Mouse (Mus musculus) left cerebral cortex, adult 9 months (tissue): ENCODE results near the gene Ewsr1.
A peak's percentile ranks its signal among the peaks of the same experiment; 100 is the strongest.

Experiments used
- DNase-seq, 2 experiments: peaks; one replicate each; pipeline ENCODE4 v3.0.0; 2022; ENCODE audit warnings: low spot score in 2 of 2

Gene Ewsr1

DNA sequence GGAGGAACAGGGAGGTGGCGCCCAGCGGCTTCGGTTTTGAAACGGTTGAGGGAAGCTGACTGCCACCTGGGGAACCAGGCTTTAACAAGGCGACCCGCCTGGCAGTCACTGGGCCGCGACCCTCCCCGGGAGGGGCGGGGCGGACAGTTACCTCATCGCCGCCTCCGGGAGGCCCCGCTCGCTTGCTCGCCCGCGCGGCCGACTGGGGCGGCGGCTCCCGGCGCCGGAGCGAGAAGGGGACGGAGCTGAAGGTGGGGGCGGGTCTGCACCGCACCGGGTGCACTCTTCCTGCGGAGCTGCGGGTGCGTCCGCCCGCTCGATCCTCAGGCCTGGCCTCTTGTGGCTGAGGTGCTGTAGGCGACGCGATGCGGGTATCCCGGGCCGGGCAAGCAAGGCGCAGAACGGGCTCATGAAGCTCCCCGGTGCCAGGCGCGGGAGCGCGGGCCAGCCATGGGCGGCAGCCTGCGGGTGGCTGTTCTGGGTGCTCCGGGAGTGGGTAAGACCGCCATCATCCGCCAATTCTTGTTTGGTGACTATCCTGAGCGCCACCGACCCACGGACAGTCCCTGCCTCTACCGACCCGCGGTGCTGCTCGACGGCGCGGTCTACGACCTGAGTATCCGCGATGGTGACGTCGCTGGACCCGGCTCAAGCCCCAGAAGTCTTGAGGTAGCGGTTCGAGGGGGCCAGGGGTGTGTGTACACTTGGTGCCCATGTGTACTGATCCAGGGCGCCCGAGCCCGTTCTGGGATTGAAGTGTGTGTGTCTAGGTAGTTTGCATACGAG, 41.0 kb downstream of the Ewsr1 start, which contains the start of gene Rasl10a:
Rasl10a (plus strand) TSS at position 273 of the 786 bp plus-strand sequence.
- DNase-seq = peak in 1 of 2 experiments; percentile 43

GRCm38 (mm10) chr11:5057541-5057855, 41.6 kb downstream of the Ewsr1 start:
- DNase-seq = no peak

GRCm38 (mm10) chr11:5057064-5057463, 42.0 kb downstream of the Ewsr1 start:
- DNase-seq = no peak

- no peak for DNase-seq
Observed at GRCm38 (mm10) chr11:5055945-5056938, 42.8 kb downstream of the Ewsr1 start.

DNA sequence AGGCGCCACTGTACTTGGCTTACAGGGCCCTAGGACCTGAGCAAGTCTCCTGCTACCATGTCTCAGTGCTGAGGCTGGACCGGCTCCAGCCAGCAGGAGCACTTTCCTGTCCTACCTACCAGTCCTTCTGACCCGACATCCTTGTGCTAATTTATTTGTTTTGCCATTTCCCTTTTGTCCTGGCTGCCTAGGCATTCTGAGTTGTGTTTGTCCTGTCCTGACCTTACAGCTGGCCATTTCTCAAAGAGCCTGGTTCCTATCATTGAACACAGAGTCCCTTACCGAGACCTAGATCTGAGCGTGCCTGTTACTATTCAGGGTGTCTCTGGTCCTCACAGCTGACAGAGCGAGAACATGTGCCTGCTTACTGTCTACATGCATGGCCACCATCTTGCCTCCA, 44.2 kb downstream of the Ewsr1 start:
- DNase-seq = no peak

- no peak for DNase-seq
Observed at GRCm38 (mm10) chr11:5054151-5054550, 44.9 kb downstream of the Ewsr1 start.

- peak in 1 of 2 experiments; percentile 78 for DNase-seq
Observed at GRCm38 (mm10) chr11:5052200-5052854, 46.7 kb downstream of the Ewsr1 start.

GRCm38 (mm10) chr11:5051629-5052028, 47.4 kb downstream of the Ewsr1 start:
- no peak for DNase-seq

- DNase-seq = peak in 1 of 2 experiments; percentile 67
Observed at GRCm38 (mm10) chr11:5046321-5046926, 52.6 kb downstream of the Ewsr1 start.

GRCm38 (mm10) chr11:5042645-5043381, 56.3 kb downstream of the Ewsr1 start:
- no peak for DNase-seq

GRCm38 (mm10) chr11:5041144-5041780, 57.8 kb downstream of the Ewsr1 start:
- DNase-seq = peak in 1 of 2 experiments; percentile 79

DNA sequence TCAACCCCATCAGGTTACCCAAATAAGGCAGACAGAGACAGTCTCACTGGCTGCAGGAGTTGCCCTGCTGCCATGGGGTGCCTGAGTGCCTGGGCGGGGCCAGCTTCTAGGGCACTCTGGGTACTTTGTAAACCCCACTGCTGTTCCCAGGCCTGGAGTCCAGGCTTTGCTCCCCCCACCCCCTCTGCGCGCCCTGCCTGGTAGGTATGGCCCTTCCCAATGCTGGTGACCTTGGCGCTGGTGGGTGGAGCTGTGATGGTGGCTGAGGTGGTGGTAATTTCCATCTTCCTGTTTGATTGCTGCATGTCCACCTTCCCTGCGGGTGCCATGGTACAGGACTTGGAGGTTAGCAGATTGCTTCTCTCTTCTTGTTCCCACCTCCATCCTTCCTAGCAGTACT, 58.5 kb downstream of the Ewsr1 start:
- DNase-seq = no peak

- no peak for DNase-seq
Observed at GRCm38 (mm10) chr11:5037146-5037854, 61.8 kb downstream of the Ewsr1 start.

DNA sequence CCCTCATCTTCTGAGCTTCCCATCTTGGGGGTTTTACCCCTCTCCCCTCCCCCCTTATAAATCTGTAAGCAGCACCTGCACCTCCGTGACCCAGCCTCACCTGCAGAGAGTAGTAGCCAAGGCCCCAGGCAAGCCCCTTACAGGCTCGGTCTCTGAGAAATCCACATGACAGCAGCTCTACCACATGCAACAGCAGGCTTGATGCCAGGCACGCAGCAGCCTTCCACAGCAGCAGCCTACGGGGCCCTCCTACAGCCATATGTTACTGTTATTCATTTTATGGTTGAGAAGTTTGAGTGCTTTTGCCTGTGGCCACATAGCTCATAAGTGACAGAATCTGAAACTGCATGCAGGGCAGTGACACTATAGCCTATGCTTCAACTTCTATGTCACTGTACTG, 63.6 kb downstream of the Ewsr1 start:
- peak in 1 of 2 experiments; percentile 86 for DNase-seq

DNA sequence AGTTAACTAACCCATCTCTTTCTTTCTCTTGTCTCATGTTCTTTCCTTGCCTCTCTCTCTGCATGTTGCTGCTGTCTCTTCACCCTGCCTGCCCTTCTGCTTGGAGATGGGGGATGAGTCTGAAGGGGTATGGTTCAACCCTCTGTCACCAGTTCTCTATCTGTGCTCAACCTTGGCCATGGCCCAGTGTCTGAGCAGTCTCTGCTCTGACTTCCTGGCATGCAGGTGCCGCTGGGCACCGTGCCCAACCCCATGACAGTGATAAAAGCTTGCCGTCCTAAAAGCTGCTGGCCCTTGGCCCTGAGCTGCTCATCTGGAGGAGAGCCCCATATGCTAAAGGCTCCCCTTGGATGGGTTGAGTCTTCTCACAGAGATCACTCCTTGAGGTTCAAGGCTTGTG, 65.9 kb downstream of the Ewsr1 start:
- no peak for DNase-seq

DNA sequence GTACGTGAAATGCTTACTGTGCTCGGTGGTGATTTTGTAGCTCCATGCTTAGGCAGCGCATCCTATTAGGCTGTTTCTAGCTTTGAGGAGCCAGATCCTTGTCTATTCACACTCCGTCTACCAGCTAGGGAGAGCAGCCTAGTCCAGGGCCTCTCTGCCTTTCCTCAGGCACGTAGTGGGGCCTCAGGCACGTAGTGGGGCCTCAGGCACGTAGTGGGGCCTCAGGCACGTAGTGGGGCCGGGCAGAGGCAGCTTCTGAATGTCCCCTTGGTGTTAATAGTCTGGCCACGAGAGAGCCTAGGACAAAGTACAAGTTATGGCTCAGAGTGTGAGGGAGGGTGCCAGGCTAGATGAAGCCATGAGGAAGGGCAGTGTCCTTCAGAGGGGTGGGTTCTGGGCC, 66.4 kb downstream of the Ewsr1 start:
- no peak for DNase-seq

DNA sequence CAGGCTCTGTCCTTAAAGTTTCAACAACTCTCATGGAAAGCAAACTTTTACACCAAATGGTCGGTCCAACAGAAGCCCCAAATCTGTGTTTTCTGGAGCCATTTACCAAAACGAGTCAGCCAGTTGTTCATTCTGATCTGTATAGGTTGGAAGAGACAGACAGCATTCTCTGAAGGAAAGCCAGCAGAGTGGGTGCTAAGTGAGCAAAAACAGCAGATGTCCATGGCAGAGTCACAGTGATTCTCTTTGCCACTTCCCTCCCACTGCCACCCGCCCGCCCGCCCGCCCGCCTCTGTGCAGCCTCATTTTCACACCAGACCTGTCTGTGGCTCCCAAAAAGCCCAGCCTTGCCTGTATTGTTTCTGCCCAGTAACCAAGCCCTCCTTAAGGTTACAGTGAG, 70.8 kb downstream of the Ewsr1 start:
- DNase-seq = peak in 1 of 2 experiments; percentile 78

GRCm38 (mm10) chr11:5025108-5025507, 74.0 kb downstream of the Ewsr1 start:
- no peak for DNase-seq
